24 mouse cellular contexts compared by ENCODE assay signal in the genomic region with DNA sequence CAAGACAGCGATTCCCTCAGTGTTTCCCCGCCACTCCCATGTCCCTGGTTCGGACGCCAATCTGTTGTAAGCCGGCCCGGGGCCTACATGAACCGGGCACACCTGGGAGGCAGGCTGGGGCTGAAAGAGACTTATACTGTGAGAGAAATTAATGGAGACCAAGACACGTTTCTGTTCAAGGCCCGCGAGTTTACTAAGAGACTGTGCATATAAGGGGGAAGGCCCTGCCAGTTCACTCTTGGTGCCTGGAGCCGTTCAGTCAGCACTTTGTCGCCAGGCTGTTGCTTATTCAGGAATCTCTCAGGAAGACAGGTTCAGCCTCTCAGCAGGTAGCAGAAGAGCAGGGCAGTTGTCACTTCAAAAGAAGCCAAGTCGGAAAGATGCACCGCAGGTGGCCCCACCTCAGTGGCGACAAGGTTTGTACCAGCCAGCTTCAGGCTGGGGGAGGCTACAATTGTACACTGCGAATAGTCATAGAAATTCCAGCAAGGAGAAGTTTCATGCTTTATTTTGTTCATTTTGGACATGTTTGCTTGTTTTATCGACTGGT. TPM values are rescaled to one million over a fixed set of nuclear protein-coding genes. Genes with fewer than 3 reads are reported as not detected.
DNase-seq lines count a peak whose midpoint lies in the region; ATAC-seq lines count a peak whose summit lies in the region.
"Had no signal": no experiment of that assay in that cellular context is flagged by ENCODE, and none has a peak within 500 bp of the region (broad histone marks: within the 10 kb centered on the region; RNA-seq: fewer than 3 reads in every experiment).

No protein-coding gene starts in this region.

- peaks cover 20% of the 10 kb centered on the region for H3K4me1 ChIP-seq in heart, embryonic 16.5 days (ENCODE audit: control insufficient read depth, insufficient read depth, low read length)

- no peaks in the 10 kb centered on the region for H3K36me3 ChIP-seq in heart, embryonic 16.5 days (ENCODE audit: control insufficient read depth, insufficient read depth)
- H3K36me3 ChIP-seq: embryonic facial prominence, embryonic 12.5 days; heart, embryonic 15.5 days; hindbrain, embryonic 12.5 days; limb, embryonic 10.5 days; midbrain, embryonic 15.5 days had no signal

- intact Hi-C loops in gastrocnemius, postnatal 36 days (cut with DNase I) = no loop called here

- peak; percentile 33 to 34 for DNase-seq in cerebellum, adult 18-20 months
- DNase-seq in cerebellum, postnatal 4 days (ENCODE audit: low spot score in 2 of 2) = no peak
- no peak for DNase-seq in heart, adult 18-20 months
- DNase-seq in cerebellum, adult 8-10 months = peak; percentile 15
- DNase-seq in gastrocnemius, postnatal 36 days = no peak
- DNase-seq: adrenal gland, postnatal 36 days; kidney, adult 8-10 months; kidney, postnatal 25 days; lung, adult 18-20 months; lung, postnatal 14 days; thymus, adult 18-20 months; thymus, postnatal 4 days had no signal

- H3K4me2 ChIP-seq in heart, embryonic 16.5 days (ENCODE audit: low read depth, low read length) = peak overlapping the region; percentile 11; the same call in 1 of the 2 replicates
- H3K4me2 ChIP-seq: embryonic facial prominence, embryonic 12.5 days; forebrain, embryonic 13.5 days; heart, embryonic 15.5 days; hindbrain, embryonic 12.5 days; midbrain, embryonic 15.5 days had no signal

- no peak overlapping the region for H3K4me3 ChIP-seq in heart, embryonic 16.5 days (ENCODE audit: low read length)
- H3K4me3 ChIP-seq: embryonic facial prominence, embryonic 12.5 days; erythroblast, embryonic 14.5 days; forebrain, embryonic 13.5 days; heart, embryonic 15.5 days; hindbrain, embryonic 12.5 days; limb, embryonic 10.5 days; midbrain, embryonic 15.5 days; myocyte had no signal

- 56% methylated on average over 17 of the region's 17 CpGs for WGBS in heart, embryonic 16.5 days

- H3K27ac ChIP-seq in heart, embryonic 16.5 days (ENCODE audit: low read length) = no peak overlapping the region
- H3K27ac ChIP-seq: embryonic facial prominence, embryonic 12.5 days; forebrain, embryonic 13.5 days; heart, embryonic 15.5 days; hindbrain, embryonic 12.5 days; limb, embryonic 10.5 days; midbrain, embryonic 15.5 days had no signal

- no peak for ATAC-seq in heart, embryonic 16.5 days (replicated peaks; ENCODE audit: extremely low read depth, insufficient read depth, low FRiP score)
- ATAC-seq in megakaryocyte, adult 5-6 weeks (ENCODE audit: poor library complexity, severe bottlenecking) = no peak
- ATAC-seq: forebrain, embryonic 13.5 days; inflammation-experienced regulatory T-cells, adult 6 months; midbrain, embryonic 15.5 days had no signal

- no peak overlapping the region for H3K9ac ChIP-seq in heart, embryonic 16.5 days (ENCODE audit: low read length)
- H3K9ac ChIP-seq: embryonic facial prominence, embryonic 12.5 days; forebrain, embryonic 13.5 days; heart, embryonic 15.5 days; hindbrain, embryonic 12.5 days; midbrain, embryonic 15.5 days had no signal

- H3K27me3 ChIP-seq in heart, embryonic 16.5 days (ENCODE audit: control insufficient read depth, insufficient read depth, low read length) = no peaks in the 10 kb centered on the region
- H3K27me3 ChIP-seq: heart, embryonic 15.5 days; megakaryocyte, embryonic 14.5 days had no signal

- peaks cover 4% of the 10 kb centered on the region for H3K9me3 ChIP-seq in heart, embryonic 16.5 days (replicated peaks; ENCODE audit: control insufficient read depth, low read length)
- H3K9me3 ChIP-seq: embryonic facial prominence, embryonic 12.5 days; heart, embryonic 15.5 days; midbrain, embryonic 15.5 days had no signal

RNA-seq across cellular contexts. Expression of a gene that starts 1.9 kb away (rescaled TPM):
- 89.0 and 104 TPM in 2 replicates for polyA plus RNA-seq in heart, embryonic 16.5 days (2015; fragmentation: Nextera tagmentation; extraction: Ambion mirVana)
- 10 to 100 TPM; 40.2 to 48.4 TPM for total RNA-seq in heart, adult 18-20 months (2021)
- total RNA-seq in megakaryocyte, adult 5-6 weeks (2015) = 113 and 117 TPM in 2 replicates
- total RNA-seq in megakaryocyte, adult 5-6 weeks (2017) = 114 and 121 TPM in 2 replicates
- 10 to 100 TPM; 17.2 to 21.2 TPM for total RNA-seq in gastrocnemius, postnatal 36 days (2021)

Comparison
In these comparisons a context has a peak if more than half of its experiments do, and no peak if none do; other contexts are left out.
1. DNase-seq: peak in cerebellum, adult 18-20 months (2 of 2) and cerebellum, adult 8-10 months (single experiment); none in cerebellum, postnatal 4 days (0 of 2), heart, adult 18-20 months (0 of 2) and gastrocnemius, postnatal 36 days (0 of 2).